Mouse (Mus musculus): Measurements from ENCODE around the gene Ccdc81.

Gene Ccdc81

DNA sequence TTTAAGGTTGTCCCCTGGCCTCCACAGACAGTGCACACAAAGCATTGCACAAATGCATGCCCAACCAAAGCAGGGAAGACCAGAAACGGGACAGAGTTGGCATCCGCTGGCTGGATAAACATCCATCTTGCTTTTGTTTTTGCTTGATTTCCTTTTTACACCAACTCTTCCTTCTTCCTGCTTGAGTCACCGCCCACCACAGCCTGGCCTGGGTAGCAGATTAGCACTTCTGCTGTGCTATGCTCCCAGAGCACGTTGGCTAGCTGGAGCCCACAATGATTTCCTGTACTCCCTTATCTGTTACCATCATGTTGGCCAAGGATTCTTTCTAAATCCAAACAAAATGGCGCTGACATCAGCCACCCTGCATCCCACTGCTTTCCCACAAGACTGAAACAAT lies 36.2 kb downstream of the Ccdc81 start:
- no peak for DNase-seq (ENCODE audit: low spot score in 2 of 2)

GRCm38 (mm10) chr7:89864769-89865168 lies 38.7 kb downstream of the Ccdc81 start:
- no peak for DNase-seq (ENCODE audit: low spot score in 2 of 2)

DNA sequence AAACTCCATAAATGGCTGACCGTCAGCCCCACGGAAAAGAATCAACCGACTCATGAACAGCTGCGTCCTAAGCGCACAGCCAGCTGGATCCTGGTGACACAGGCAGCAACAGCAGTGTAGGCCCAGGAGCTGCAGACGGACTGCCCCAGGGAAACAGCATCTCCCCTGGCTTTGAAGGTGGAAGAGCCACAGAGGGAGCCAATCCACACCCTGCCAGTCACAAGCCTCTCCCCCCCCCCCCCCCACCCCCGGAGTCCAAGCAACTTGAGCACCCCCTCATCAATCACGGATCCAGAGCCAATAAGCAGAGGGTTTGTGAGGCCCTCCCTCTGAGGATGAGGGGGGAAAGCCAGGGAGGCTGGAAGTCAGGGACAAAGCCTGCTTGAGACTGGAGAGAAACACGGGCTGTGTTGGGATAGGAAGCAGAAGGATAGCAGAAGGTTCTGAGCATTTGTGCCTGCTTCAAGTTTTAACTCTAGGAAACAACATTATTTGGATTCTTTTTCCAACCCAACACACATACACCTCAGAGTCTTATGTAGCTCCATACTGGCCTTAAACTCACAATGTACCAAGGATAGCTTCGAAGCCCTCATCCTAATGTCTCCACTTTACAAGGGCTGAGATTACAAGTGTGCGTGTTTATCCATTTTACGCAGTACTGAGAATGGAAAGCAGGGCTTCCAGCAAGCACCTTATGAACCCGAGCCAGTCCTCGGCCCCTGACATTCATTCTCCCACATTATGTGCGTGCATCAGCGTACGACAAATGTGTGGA lies 46.8 kb downstream of the Ccdc81 start:
- no peak for DNase-seq (ENCODE audit: low spot score in 2 of 2)

- DNase-seq (ENCODE audit: low spot score in 2 of 2): no peak
Observed at GRCm38 (mm10) chr7:89855196-89855595, 48.2 kb downstream of the Ccdc81 start.

- DNase-seq (ENCODE audit: low spot score in 2 of 2): no peak
Observed at GRCm38 (mm10) chr7:89853131-89853530, 50.3 kb downstream of the Ccdc81 start.

GRCm38 (mm10) chr7:89852158-89853095 lies 51.0 kb downstream of the Ccdc81 start:
- DNase-seq (ENCODE audit: low spot score in 2 of 2): no peak

- no peak for DNase-seq (ENCODE audit: low spot score in 2 of 2)
Observed at GRCm38 (mm10) chr7:89850510-89850909, 52.9 kb downstream of the Ccdc81 start.

GRCm38 (mm10) chr7:89845669-89846068 lies 57.8 kb downstream of the Ccdc81 start:
- DNase-seq (ENCODE audit: low spot score in 2 of 2): no peak

DNA sequence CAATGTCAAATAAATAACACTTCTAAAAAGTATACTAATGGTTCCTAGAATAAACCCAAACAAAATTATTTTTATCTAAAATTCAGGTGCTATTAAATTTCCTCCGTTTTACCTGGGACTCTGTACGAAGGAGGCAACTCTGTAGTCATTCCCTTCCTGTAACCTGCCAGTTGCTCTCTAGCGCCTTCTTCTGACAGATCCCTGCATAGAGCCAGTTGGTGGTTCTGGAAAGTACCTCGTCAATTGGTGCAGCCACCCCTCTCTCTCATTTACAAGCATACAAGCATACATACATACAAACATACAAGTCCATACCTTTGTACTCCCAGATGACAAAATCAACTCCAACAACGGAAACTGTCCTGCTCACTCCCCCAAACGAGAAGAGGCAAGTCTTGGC lies 59.9 kb downstream of the Ccdc81 start:
- DNase-seq (ENCODE audit: low spot score in 2 of 2): no peak

DNA sequence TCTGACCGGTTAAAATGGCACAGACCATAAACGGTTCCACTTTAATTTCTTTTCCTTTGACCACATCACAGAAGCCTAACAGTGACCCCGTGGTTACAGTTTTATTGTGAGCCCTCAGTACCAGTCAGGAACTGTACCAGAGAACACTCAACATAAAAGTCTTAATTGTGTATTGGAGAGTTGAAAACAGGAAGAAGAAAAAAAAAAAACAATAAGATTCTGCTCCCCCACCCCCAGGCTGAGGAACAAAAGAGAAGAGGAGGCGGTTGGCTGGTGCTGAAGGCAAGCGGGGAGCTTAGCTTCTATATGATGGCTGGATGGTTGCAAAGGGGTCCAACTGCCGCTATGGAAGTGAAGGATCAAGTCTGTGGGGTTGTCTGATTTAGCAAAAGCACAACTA lies 60.3 kb downstream of the Ccdc81 start:
- no peak for DNase-seq (ENCODE audit: low spot score in 2 of 2)

DNA sequence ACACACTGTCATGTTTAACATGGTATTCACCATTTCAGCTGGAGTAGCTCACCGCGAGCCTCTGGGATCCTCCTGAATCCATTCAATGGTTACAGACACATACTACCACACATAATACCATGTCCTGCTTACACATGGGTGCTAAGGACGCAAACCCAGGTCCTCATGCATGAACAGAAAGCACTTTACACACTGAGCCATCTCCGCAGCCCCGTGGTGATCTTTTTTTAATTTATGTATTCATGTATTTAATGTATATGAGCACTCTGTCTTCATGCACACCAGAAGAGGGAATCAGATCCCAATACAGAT lies 61.1 kb downstream of the Ccdc81 start:
- no peak for DNase-seq (ENCODE audit: low spot score in 2 of 2)

DNA sequence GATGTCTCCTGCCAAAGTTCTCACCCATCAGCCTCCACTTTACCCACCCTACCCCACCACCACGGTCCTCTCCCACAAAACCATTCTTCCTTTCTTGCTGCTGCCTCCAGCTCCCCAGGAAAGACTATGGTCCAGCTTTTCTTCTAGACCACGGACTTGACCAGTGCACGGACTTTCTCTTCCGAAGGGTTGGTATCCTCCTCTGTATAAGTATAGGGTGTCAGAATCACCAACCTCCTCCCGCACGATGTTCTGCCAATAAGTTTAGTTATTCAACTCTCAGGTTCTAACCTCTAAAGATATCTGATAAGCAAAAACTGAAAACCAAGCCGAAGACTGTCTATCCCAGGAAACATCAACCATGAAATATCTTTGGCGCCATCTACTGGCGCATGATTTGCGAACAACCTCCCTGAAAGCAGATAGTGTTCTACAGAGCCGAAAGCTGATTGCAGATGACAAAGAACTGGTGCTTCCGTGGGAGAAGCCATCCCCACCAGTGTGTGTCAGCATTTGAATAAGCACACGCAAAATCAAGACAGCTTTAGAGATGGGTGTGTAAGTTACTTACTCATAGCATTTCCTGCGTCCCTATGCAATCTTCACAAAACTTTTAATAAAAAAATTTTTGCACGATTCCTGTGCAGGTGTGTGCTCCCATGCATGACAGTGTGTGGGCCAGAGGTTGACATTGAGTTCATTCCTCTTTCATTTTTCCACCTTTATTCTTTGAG lies 61.6 kb downstream of the Ccdc81 start:
- peak; percentile 52 to 85 for DNase-seq (ENCODE audit: low spot score in 2 of 2)

DNA sequence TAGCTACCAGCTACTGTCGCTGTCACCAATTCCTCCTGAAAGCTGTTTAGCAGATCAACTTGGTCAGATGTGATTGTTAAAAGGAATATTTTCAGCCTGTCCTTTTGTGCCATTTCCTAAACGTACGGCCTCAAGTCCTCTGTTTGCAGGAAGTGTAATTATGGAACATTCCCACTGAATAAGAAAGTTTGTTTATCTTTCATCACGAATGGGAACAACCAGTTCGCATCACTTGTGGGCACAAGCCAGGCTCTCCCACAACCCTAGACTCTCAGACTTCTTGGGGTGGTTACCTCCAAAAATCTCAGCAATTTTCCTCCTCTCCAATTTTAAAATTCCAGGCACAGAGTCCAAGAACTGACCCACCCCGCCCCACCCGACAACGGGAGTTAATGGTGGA lies 63.7 kb downstream of the Ccdc81 start:
- DNase-seq (ENCODE audit: low spot score in 2 of 2): no peak

- DNase-seq (ENCODE audit: low spot score in 2 of 2): no peak
Observed at GRCm38 (mm10) chr7:89837841-89838240, 65.6 kb downstream of the Ccdc81 start.

DNA sequence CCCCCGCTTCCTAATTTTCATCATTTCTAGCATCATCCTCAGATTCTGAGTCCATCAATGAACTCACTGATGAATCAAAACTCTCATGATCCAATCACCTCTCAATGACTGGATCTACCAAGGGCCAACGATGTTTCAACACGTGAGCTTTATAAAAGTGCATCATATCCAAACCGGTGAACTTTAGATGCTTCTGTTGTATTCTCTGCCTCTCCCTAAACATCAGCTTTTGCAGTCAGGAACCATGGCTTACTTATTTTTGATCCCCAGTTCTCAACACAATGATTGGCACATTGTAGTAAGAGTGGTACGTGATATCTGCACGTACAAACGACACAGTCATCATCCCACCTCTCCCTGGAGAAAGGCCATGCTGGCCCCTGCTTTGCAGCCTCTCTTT lies 66.8 kb downstream of the Ccdc81 start:
- no peak for DNase-seq (ENCODE audit: low spot score in 2 of 2)

- DNase-seq (ENCODE audit: low spot score in 2 of 2): no peak
Observed at GRCm38 (mm10) chr7:89835566-89835965, 67.9 kb downstream of the Ccdc81 start.

DNA sequence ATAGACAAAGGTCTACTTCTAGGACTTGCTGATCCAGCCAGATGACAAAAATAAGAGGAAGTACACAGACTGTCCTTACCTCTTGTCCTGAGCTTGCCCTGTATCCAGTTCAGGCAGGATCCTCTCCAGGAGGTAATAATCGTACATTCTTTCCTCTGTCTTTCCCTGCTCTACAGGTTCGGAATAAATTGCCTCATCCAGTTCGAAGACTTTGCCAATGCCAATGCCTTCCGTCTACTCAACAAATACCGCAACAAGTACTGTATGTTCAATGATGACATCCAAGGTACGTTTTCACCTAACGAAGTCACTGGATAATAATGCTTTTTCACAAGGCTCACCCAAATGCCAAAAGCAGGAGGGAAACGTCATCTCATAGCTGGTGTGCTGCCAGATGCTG lies 69.9 kb downstream of the Ccdc81 start:
- no peak for DNase-seq (ENCODE audit: low spot score in 2 of 2)

DNA sequence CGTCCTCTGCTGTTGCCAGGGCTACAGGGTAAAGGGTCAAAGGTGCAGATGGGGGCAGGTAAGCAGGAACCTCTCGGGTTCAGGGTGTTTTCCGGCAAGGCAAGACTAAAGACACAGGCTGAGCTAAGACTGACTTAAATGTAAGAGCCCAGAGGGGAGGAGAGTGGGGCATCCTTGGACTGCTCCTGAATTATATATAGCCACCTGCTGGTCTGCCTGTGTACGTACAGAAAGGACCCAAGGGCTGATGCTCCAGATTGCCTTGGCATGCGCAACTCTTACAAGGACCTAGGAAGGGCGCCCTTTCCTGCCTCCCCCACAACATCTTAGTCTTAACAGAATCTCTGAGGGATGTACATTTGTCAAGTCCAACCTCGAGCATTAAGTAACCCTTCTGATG lies 74.2 kb downstream of the Ccdc81 start:
- DNase-seq (ENCODE audit: low spot score in 2 of 2): no peak

- DNase-seq (ENCODE audit: low spot score in 2 of 2): no peak
Observed at GRCm38 (mm10) chr7:89828436-89829065, 74.9 kb downstream of the Ccdc81 start.

Measured in frontal cortex, postnatal 10 days (tissue).